Mouse (Mus musculus) kidney, postnatal 4 days (tissue): ENCODE results near the gene Ccr1.

Source experiments
- DNase-seq, 2 experiments: peaks; one replicate each; pipeline ENCODE4 v3.0.0; 2021; ENCODE audit warnings: mixed read lengths in 2 of 2

The Ccr1 gene

DNA sequence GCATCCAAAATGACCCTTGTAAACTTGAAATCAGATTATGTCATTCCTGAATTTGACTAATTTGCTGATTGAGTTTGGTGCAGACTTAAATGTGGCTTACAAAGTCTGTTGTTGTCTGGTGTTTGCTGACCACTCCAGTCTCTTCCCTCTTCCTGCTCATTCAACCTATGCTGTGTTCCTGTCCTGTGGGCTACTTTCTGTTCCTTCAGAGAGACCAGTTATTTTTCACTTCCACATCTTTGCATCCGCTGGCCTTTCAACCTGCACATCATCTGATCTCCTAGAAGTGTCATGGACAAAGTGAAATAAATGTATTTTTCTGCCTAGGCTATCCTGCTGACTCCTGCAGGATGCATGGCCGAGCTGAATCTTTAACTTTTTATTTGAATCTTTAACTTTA is 14.9 kb downstream of the Ccr1 start:
- no peak for DNase-seq

DNA sequence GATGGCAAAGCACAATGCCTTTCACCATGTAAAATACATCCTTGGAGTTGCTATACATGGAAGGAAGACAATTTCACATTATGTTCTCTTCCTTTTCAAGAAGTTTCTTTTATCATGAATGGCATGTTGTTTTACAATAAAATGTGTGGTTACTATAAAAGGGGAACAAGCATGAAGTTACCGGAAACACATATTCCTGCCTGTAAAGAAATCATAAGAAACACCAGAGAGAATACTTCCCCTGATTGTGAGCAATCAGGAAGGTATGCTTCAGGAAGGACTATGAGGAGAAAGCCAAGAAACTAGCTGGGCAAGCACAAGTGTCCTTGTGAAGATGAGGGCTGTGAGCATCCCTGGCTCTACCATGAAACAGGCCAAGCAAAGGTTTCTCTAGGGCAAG is 17.3 kb downstream of the Ccr1 start:
- no peak for DNase-seq

GRCm38 (mm10) chr9:123949432-123949831 is 19.1 kb downstream of the Ccr1 start:
- DNase-seq = no peak

- no peak for DNase-seq
Measured at GRCm38 (mm10) chr9:123947815-123948214, 20.7 kb downstream of the Ccr1 start.

GRCm38 (mm10) chr9:123942025-123942424 is 26.5 kb downstream of the Ccr1 start:
- DNase-seq = no peak

DNA sequence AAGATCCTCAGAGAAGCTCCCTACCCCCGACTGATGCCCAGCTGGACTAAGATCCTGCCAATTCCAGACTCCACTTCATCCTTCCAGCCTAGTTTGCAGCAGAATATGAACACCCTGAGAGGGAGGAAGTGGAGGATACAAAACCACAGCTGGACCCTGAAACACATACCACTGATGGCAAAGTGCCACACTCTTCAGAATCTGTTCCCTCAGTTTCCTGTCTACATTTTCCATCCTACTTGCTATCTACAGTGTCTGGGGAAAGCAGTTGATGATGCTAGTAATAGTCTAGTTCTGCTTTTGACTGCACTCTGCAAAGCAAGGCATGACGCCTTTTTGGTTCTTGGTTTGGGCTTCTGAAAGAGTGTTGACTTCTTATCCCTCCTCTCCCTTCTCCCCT is 27.2 kb downstream of the Ccr1 start:
- peak in 1 of 2 experiments; percentile 4 for DNase-seq

- no peak for DNase-seq
Measured at GRCm38 (mm10) chr9:123940628-123941027, 27.9 kb downstream of the Ccr1 start.

DNA sequence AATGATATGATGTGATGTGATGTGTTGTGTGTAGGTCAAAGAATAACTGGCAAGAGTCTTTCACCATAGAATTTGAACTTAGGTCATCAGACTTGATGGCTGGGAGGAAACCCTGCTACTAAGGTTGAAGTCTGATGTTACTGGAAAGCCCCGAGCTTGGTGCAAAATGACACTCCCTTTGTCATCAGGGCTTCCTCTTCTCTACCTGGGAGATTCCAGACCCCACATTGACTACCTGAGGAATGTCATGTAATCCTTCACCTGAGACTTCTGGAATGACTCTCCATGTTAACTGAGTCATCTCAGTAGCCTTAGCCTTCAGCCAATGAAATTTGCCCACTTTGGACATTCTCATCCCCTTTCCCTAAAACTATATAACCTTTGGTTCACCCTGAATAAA is 28.3 kb downstream of the Ccr1 start:
- DNase-seq = no peak

- DNase-seq = no peak
Measured at GRCm38 (mm10) chr9:123937989-123938388, 30.5 kb downstream of the Ccr1 start.

DNA sequence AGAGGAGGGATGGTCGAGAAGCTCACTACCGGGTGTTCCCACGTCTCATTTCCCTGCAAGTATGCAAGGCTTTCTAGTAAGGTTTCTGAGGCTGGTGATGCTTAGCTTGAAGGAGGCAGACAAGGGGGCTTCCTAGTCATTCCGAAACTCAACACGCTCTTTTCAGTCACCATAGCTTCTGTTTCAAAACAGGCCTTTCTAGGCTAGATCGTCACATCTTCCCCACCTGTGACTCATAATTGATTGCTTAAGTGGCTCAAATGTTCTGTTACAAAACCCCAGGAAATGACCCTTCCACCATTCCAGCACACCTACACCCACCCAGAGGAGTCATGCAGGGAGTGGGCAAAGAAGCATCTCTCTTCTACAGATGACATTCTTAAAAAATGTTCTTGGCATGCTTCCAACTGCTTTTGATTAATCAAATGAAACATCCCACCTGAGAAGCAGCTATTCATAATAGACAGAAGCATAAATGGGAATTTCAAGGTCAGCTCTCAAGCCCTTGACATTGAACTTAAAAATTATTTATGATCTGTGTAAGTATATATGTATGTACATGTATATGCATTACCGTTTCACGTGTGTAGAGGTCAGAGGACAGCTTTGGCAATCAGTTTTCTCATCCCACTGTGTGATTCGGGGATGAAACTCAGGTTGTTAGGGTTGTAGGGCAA is 31.8 kb downstream of the Ccr1 start:
- DNase-seq = no peak

- no peak for DNase-seq
Measured at GRCm38 (mm10) chr9:123935776-123936175, 32.7 kb downstream of the Ccr1 start.

GRCm38 (mm10) chr9:123935346-123935745 is 33.1 kb downstream of the Ccr1 start:
- no peak for DNase-seq

- no peak for DNase-seq
Measured at GRCm38 (mm10) chr9:123933716-123934445, 34.6 kb downstream of the Ccr1 start.

- no peak for DNase-seq
Measured at GRCm38 (mm10) chr9:123932911-123933675, 35.4 kb downstream of the Ccr1 start.

GRCm38 (mm10) chr9:123931761-123932700 is 36.5 kb downstream of the Ccr1 start:
- no peak for DNase-seq

GRCm38 (mm10) chr9:123930926-123931325 is 37.6 kb downstream of the Ccr1 start:
- DNase-seq = no peak

GRCm38 (mm10) chr9:123930476-123930875 is 38.0 kb downstream of the Ccr1 start:
- no peak for DNase-seq

DNA sequence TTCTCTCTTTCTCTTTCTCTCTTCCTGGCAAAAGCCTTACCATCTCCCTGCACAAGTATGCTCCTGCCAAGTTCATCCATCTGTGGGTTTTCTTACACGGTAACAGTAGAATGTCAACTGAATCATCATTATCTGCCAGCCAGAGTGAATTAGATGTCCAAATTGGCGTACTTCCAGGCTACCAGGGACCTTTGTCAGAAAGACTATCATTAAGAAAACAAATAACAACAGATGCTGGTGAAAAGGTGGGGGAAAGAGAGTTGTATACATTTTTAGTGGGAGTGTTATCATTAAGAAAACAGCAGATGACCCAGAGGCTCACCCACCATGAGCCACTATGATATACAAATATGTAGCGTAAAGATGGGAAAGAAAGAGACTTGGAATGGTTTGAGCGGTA is 38.6 kb downstream of the Ccr1 start:
- no peak for DNase-seq

DNA sequence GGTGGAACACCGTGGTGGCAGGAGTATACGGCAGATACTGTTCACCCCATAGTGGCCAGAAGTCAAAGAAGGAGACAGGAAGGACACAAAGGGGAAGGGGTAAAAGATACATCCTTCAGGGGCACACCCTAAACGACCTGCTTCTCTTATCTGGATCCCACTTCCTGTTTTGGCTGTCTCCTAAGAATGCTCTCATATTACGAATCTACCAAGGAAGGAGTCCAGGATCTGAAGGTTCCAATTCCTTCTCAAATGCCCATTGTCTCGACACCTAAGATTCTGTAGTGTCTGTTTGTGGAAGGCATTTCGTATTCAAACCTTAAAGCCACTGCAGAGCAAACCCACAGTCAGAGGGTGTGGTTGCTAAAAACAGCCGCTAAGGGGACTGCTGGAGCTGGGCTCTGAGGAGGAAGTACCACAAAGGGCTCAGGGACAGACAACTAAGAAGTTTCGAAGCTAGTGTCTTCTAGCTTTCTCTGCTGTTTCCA is 39.7 kb downstream of the Ccr1 start:
- peak in 1 of 2 experiments; percentile 39 for DNase-seq

GRCm38 (mm10) chr9:123928118-123928758 is 40.3 kb downstream of the Ccr1 start:
- peak in 1 of 2 experiments; percentile 9 for DNase-seq

DNA sequence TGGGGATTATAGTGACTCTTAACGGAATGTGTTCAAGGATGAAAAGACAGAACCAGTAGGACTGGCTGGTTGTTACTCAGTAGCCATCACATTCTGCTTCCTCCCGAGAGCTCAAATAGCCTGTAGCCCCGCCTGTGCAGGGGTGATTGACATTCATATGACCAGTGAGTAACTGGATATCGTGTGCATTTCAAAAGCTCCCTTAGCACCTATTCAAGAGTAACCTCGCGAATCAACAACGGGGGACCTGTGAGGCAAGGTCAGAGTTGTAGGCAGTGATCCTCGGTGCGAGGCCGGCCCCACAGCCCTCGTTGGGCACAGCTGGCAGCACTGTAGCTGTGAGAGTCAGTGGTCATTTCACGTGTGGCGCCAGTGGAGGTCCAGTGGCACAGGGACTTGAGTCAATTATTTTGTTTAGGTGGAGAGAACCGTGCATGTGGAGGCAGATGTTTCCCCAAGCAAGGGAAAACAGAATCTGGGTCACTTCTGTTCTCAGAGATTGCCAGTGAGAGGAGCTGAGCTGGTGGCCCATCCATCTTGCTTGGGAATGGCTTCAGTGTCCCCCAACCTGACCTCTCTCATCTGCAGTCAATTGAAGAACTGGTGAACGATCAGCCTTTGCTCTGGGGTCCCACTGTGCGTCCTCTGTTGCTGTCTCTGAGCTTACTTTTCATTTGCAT is 41.1 kb downstream of the Ccr1 start:
- DNase-seq = peak in 1 of 2 experiments; percentile 10
